Mouse (Mus musculus) limb, embryonic 15.5 days (tissue): Measurements from ENCODE around the gene Pklr. TPM values are rescaled to one million over a fixed set of nuclear protein-coding genes. Genes with fewer than 3 reads are reported as not detected.

Experiments used
- ATAC-seq: fragments of 200-750 bp; cut with Nextera tagmentation; 2 replicates; pipeline ENCODE4 v1.8.0; 2017; ENCODE audit warnings: low read depth, moderate TSS enrichment; ENCODE audit not compliant: insufficient number of reproducible peaks, low FRiP score, low TSS enrichment
- H3K27ac ChIP-seq: fragments of 300-500 bp; sonication (generic); 2 replicates; pipeline ENCODE4 v1.5.1; 2015; ENCODE audit warnings: moderate library complexity, mild to moderate bottlenecking, inconsistent platforms
- H3K27me3 ChIP-seq: fragments of 300-500 bp; sonication (generic); 2 replicates; pipeline ENCODE4 v1.6.1; 2015; ENCODE audit warnings: inconsistent platforms
- H3K36me3 ChIP-seq: fragments of 300-500 bp; sonication (generic); 2 replicates; pipeline ENCODE4 v1.6.1; 2015; ENCODE audit warnings: inconsistent platforms
- H3K4me1 ChIP-seq: fragments of 300-500 bp; sonication (generic); 2 replicates; pipeline ENCODE4 v1.6.1; 2015; ENCODE audit warnings: inconsistent platforms
- H3K4me2 ChIP-seq: fragments of 300-500 bp; sonication (generic); 2 replicates; pipeline ENCODE4 v1.6.1; 2015; ENCODE audit warnings: mild to moderate bottlenecking, inconsistent platforms
- H3K4me3 ChIP-seq: fragments of 300-500 bp; sonication (generic); 2 replicates; pipeline ENCODE4 v1.5.1; 2015; ENCODE audit warnings: mild to moderate bottlenecking, inconsistent platforms
- H3K9ac ChIP-seq: fragments of 300-500 bp; sonication (generic); 2 replicates; pipeline ENCODE4 v1.6.1; 2015; ENCODE audit warnings: inconsistent platforms
- H3K9me3 ChIP-seq: fragments of 300-500 bp; sonication (generic); 2 replicates; pipeline ENCODE4 v1.6.1; 2016; ENCODE audit warnings: inconsistent platforms
- WGBS: fragments of 180-500 bp; shearing (Covaris S2); methylation state at CpG from one replicate; pipeline ENCODE4 v1.1.7; 2015; 5-methylcytosine and 5-hydroxymethylcytosine counted together
- polyA plus RNA-seq: library from polyadenylated mRNA; unstranded; fragments of >200 nt; fragmentation: Nextera tagmentation; extraction: Ambion mirVana; gene quantifications from 2 replicates; pipeline ENCODE4 v1.2.1, GENCODE M21; 2015

Pklr gene
- polyA plus RNA-seq, 1 experiment from 2014 or later = 0.23 TPM

GRCm38 (mm10) chr3:89166945-89167344 lies 31.0 kb downstream of the Pklr start:
- Histone ChIP-seq H3K4me1 (peaks cover 21% of the 10 kb centered on the region), H3K4me3 (no peak overlapping the region), H3K27ac (no peak overlapping the region), H3K27me3 (no peaks in the 10 kb centered on the region), H3K9me3 (no peaks in the 10 kb centered on the region), H3K4me2 (no peak overlapping the region), H3K36me3 (peaks cover 53% of the 10 kb centered on the region), H3K9ac (no peak overlapping the region)
- WGBS = 89% methylated on average over 19 of the region's 19 CpGs
- ATAC-seq = no peak

- no peak overlapping the region for H3K9ac ChIP-seq
- WGBS = 94% methylated on average over 11 of the region's 11 CpGs
- peaks cover 16% of the 10 kb centered on the region for H3K4me1 ChIP-seq
- no peaks in the 10 kb centered on the region for H3K27me3 ChIP-seq
- H3K4me2 ChIP-seq = no peak overlapping the region
- H3K36me3 ChIP-seq = peaks cover 73% of the 10 kb centered on the region
- no peak for ATAC-seq
- no peak overlapping the region for H3K27ac ChIP-seq
- no peak overlapping the region for H3K4me3 ChIP-seq
- H3K9me3 ChIP-seq = no peaks in the 10 kb centered on the region
These were observed 38.9 kb downstream of the Pklr start for GRCm38 (mm10) chr3:89174844-89175243.

GRCm38 (mm10) chr3:89175544-89175943 lies 39.6 kb downstream of the Pklr start:
- H3K4me3 ChIP-seq = no peak overlapping the region
- peaks cover 16% of the 10 kb centered on the region for H3K4me1 ChIP-seq
- no peak overlapping the region for H3K27ac ChIP-seq
- H3K9ac ChIP-seq = no peak overlapping the region
- H3K36me3 ChIP-seq = peaks cover 73% of the 10 kb centered on the region
- no peak overlapping the region for H3K4me2 ChIP-seq
- no peaks in the 10 kb centered on the region for H3K9me3 ChIP-seq
- H3K27me3 ChIP-seq = no peaks in the 10 kb centered on the region
- ATAC-seq = no peak
- 90% methylated on average over 10 of the region's 10 CpGs for WGBS

GRCm38 (mm10) chr3:89176421-89176820 lies 40.5 kb downstream of the Pklr start:
- no peak overlapping the region for H3K27ac ChIP-seq
- WGBS = 83% methylated on average over 7 of the region's 7 CpGs
- peaks cover 16% of the 10 kb centered on the region for H3K4me1 ChIP-seq
- H3K27me3 ChIP-seq = no peaks in the 10 kb centered on the region
- peaks cover 74% of the 10 kb centered on the region for H3K36me3 ChIP-seq
- H3K9ac ChIP-seq = no peak overlapping the region
- H3K4me3 ChIP-seq = no peak overlapping the region
- H3K4me2 ChIP-seq = no peak overlapping the region
- H3K9me3 ChIP-seq = no peaks in the 10 kb centered on the region
- no peak for ATAC-seq

GRCm38 (mm10) chr3:89177242-89178106 lies 41.5 kb downstream of the Pklr start, which contains the start of gene Scamp3:
TSS of gene Scamp3 (plus strand) at chr3:89177473.
- Histone ChIP-seq H3K4me2 (peak within 1 kb of the TSS; percentile 81), H3K27ac (peak within 1 kb of the TSS; percentile 86), H3K9ac (peak within 1 kb of the TSS; percentile 85), H3K4me3 (peak within 1 kb of the TSS; percentile 79), H3K4me1 (peaks cover 16% of the 10 kb centered on the region), H3K36me3 (peaks cover 75% of the 10 kb centered on the region), H3K27me3 (no peaks in the 10 kb centered on the region), H3K9me3 (no peaks in the 10 kb centered on the region)
- WGBS = under 1% methylated on average over 43 of the region's 43 CpGs
- ATAC-seq = peak; percentile 91

GRCm38 (mm10) chr3:89178107-89178385 lies 42.1 kb downstream of the Pklr start:
- ATAC-seq = no peak
- Histone ChIP-seq H3K36me3 (peaks cover 69% of the 10 kb centered on the region), H3K9ac (peak overlapping the region; percentile 85), H3K27me3 (no peaks in the 10 kb centered on the region), H3K4me2 (peak overlapping the region; percentile 81), H3K4me1 (peaks cover 20% of the 10 kb centered on the region), H3K27ac (peak overlapping the region; percentile 86), H3K9me3 (no peaks in the 10 kb centered on the region), H3K4me3 (peak overlapping the region; percentile 79)
- WGBS = 6% methylated on average over 6 of the region's 6 CpGs

- H3K4me1 ChIP-seq = peaks cover 28% of the 10 kb centered on the region
- no peaks in the 10 kb centered on the region for H3K27me3 ChIP-seq
- no peaks in the 10 kb centered on the region for H3K9me3 ChIP-seq
- no peak for ATAC-seq
- peak overlapping the region; percentile 17; the same call in 1 of the 2 replicates for H3K9ac ChIP-seq
- no peak overlapping the region for H3K27ac ChIP-seq
- H3K4me3 ChIP-seq = no peak overlapping the region
- 91% methylated on average over 11 of the region's 11 CpGs for WGBS
- H3K4me2 ChIP-seq = 0 out of 2 replicates have a peak overlapping the region, but pooled peaks have one; percentile 81
- H3K36me3 ChIP-seq = peaks cover 59% of the 10 kb centered on the region
These were observed 43.1 kb downstream of the Pklr start for GRCm38 (mm10) chr3:89179056-89179455.

- Histone ChIP-seq H3K27me3 (no peaks in the 10 kb centered on the region), H3K36me3 (peaks cover 41% of the 10 kb centered on the region), H3K9me3 (no peaks in the 10 kb centered on the region), H3K4me2 (no peak overlapping the region), H3K4me1 (peaks cover 46% of the 10 kb centered on the region), H3K27ac (peak overlapping the region; percentile 87), H3K9ac (no peak overlapping the region), H3K4me3 (no peak overlapping the region)
- WGBS = 91% methylated on average over 27 of the region's 27 CpGs
- no peak for ATAC-seq
These were observed 46.0 kb downstream of the Pklr start for GRCm38 (mm10) chr3:89181749-89182500.

GRCm38 (mm10) chr3:89182531-89183057 lies 46.7 kb downstream of the Pklr start:
- Histone ChIP-seq H3K27me3 (no peaks in the 10 kb centered on the region), H3K4me2 (peak overlapping the region; percentile 90), H3K4me3 (peak overlapping the region; percentile 69), H3K4me1 (peaks cover 46% of the 10 kb centered on the region), H3K9ac (no peak overlapping the region), H3K36me3 (peaks cover 48% of the 10 kb centered on the region), H3K9me3 (no peaks in the 10 kb centered on the region), H3K27ac (peak overlapping the region; percentile 87)
- WGBS = 47% methylated on average over 7 of the region's 7 CpGs
- ATAC-seq = no peak

- H3K4me2 ChIP-seq = peak within 1 kb of the TSS; percentile 90
- no peaks in the 10 kb centered on the region for H3K27me3 ChIP-seq
- WGBS = 6% methylated on average over 39 of the region's 39 CpGs
- peak within 1 kb of the TSS; percentile 69 for H3K4me3 ChIP-seq
- peak; percentile 93 for ATAC-seq
- peaks cover 43% of the 10 kb centered on the region for H3K4me1 ChIP-seq
- peaks cover 55% of the 10 kb centered on the region for H3K36me3 ChIP-seq
- H3K9me3 ChIP-seq = no peaks in the 10 kb centered on the region
- peak within 1 kb of the TSS; percentile 62 for H3K9ac ChIP-seq
- peak within 1 kb of the TSS; percentile 87 for H3K27ac ChIP-seq
These were observed 47.4 kb downstream of the Pklr start, which contains the start of gene Fam189b for GRCm38 (mm10) chr3:89183058-89183958. TSS of gene Fam189b (plus strand) at chr3:89183143.

GRCm38 (mm10) chr3:89183959-89184315 lies 48.0 kb downstream of the Pklr start:
- 73% methylated on average over 6 of the region's 6 CpGs for WGBS
- peaks cover 60% of the 10 kb centered on the region for H3K36me3 ChIP-seq
- no peaks in the 10 kb centered on the region for H3K9me3 ChIP-seq

More at GRCm38 (mm10) chr3:89183959-89184315, 48.0 kb downstream of the Pklr start:
- 0 out of 2 replicates have a peak overlapping the region, but pooled peaks have one; percentile 3 for H3K27ac ChIP-seq
- peaks cover 36% of the 10 kb centered on the region for H3K4me1 ChIP-seq
- H3K4me2 ChIP-seq = peak overlapping the region; percentile 90
- peak overlapping the region; percentile 69 for H3K4me3 ChIP-seq
- ATAC-seq = no peak
- H3K9ac ChIP-seq = peak overlapping the region; percentile 62
- H3K27me3 ChIP-seq = no peaks in the 10 kb centered on the region
